Comparison of ENCODE assay signal across 30 mouse cellular contexts in genomic region chr2:148182492-148183052, GRCm38 (mm10).
DNase-seq lines count a peak whose midpoint lies in the region; ATAC-seq and TF ChIP-seq lines count a peak whose summit lies in the region.
"Had no signal": no experiment of that assay in that cellular context is flagged by ENCODE, and none has a peak within 500 bp of the region (broad histone marks: within the 10 kb centered on the region; RNA-seq: fewer than 3 reads in every experiment).

No protein-coding gene starts in this region.

- H3K9me3 ChIP-seq in kidney, embryonic 15.5 days (replicated peaks) = no peaks in the 10 kb centered on the region
- H3K9me3 ChIP-seq in kidney, embryonic 14.5 days (ENCODE audit: control insufficient read depth, low read length) = no peaks in the 10 kb centered on the region
- no peaks in the 10 kb centered on the region for H3K9me3 ChIP-seq in midbrain, embryonic 10.5 days (replicated peaks)
- H3K9me3 ChIP-seq in midbrain, postnatal 0 days (ENCODE audit: low read length) = no peaks in the 10 kb centered on the region
- H3K9me3 ChIP-seq in limb, embryonic 12.5 days = no peaks in the 10 kb centered on the region
- H3K9me3 ChIP-seq: forebrain, embryonic 15.5 days; heart, embryonic 12.5 days; liver, embryonic 12.5 days; megakaryocyte, embryonic 14.5 days; midbrain, embryonic 15.5 days had no signal

- no peak for TF ChIP-seq CTCF in midbrain, postnatal 0 days (IDR thresholded peaks at IDR 0.05)

- H3K4me2 ChIP-seq in kidney, embryonic 15.5 days = no peak overlapping the region
- H3K4me2 ChIP-seq in kidney, embryonic 14.5 days (replicated peaks; ENCODE audit: low read depth, low read length) = no peak overlapping the region
- no peak overlapping the region for H3K4me2 ChIP-seq in midbrain, postnatal 0 days (ENCODE audit: low read depth, low read length, poor library complexity, severe bottlenecking)
- H3K4me2 ChIP-seq in limb, embryonic 12.5 days = no peak overlapping the region
- H3K4me2 ChIP-seq: forebrain, embryonic 15.5 days; heart, embryonic 12.5 days; hindbrain, embryonic 14.5 days; liver, embryonic 12.5 days; midbrain, embryonic 15.5 days had no signal

- H3K36me3 ChIP-seq in kidney, embryonic 15.5 days = no peaks in the 10 kb centered on the region
- H3K36me3 ChIP-seq in kidney, embryonic 14.5 days (ENCODE audit: control insufficient read depth, insufficient read depth, low read length) = no peaks in the 10 kb centered on the region
- no peaks in the 10 kb centered on the region for H3K36me3 ChIP-seq in midbrain, embryonic 10.5 days
- H3K36me3 ChIP-seq in midbrain, postnatal 0 days (ENCODE audit: insufficient read depth, low read length) = no peaks in the 10 kb centered on the region
- no peaks in the 10 kb centered on the region for H3K36me3 ChIP-seq in limb, embryonic 12.5 days
- H3K36me3 ChIP-seq: forebrain, embryonic 15.5 days; heart, embryonic 12.5 days; liver, embryonic 12.5 days; midbrain, embryonic 15.5 days had no signal

- 66% methylated on average over 3 of the region's 3 CpGs for WGBS in kidney, embryonic 15.5 days
- WGBS in kidney, embryonic 14.5 days = 58% methylated on average over 3 of the region's 3 CpGs
- WGBS in midbrain, embryonic 10.5 days = 80% methylated on average over 3 of the region's 3 CpGs
- WGBS in midbrain, postnatal 0 days = 78% methylated on average over 3 of the region's 3 CpGs
- WGBS in limb, embryonic 12.5 days = 37% methylated on average over 3 of the region's 3 CpGs

- 0 out of 2 replicates have a peak, but pooled peaks have one; percentile 43 for ATAC-seq in kidney, embryonic 15.5 days (replicated peaks; ENCODE audit: low FRiP score)
- no peak for ATAC-seq in kidney, embryonic 14.5 days (ENCODE audit: low FRiP score, low TSS enrichment)
- no peak for ATAC-seq in midbrain, postnatal 0 days (ENCODE audit: low FRiP score)
- 0 out of 2 replicates have a peak, but pooled peaks have one; percentile 21 for ATAC-seq in limb, embryonic 12.5 days (ENCODE audit: insufficient number of reproducible peaks, insufficient read depth, low FRiP score, low TSS enrichment, low read depth)
- ATAC-seq: CD4-positive, CD25-positive, alpha-beta regulatory T cell, adult 4 months; forebrain, embryonic 15.5 days; intestine, postnatal 0 days; liver, embryonic 12.5 days; liver, postnatal 0 days; midbrain, embryonic 15.5 days had no signal

- H3K4me3 ChIP-seq in kidney, embryonic 15.5 days (replicated peaks) = no peak overlapping the region
- no peak overlapping the region for H3K4me3 ChIP-seq in kidney, embryonic 14.5 days (ENCODE audit: low read length)
- H3K4me3 ChIP-seq in midbrain, embryonic 10.5 days = no peak overlapping the region
- H3K4me3 ChIP-seq in midbrain, postnatal 0 days (ENCODE audit: low read depth, low read length) = no peak overlapping the region
- no peak overlapping the region for H3K4me3 ChIP-seq in limb, embryonic 12.5 days (replicated peaks)
- H3K4me3 ChIP-seq: forebrain, embryonic 15.5 days; gastrocnemius, adult 2 months; heart, adult 2 months; heart, embryonic 12.5 days; layer of hippocampus, adult 2 months; left cerebral cortex, adult 2 months; liver, embryonic 12.5 days; megakaryocyte, embryonic 14.5 days; midbrain, embryonic 15.5 days had no signal

- DNase-seq in midbrain, embryonic 10.5 days (ENCODE audit: low spot score) = peak; percentile 3
- no peak for DNase-seq in midbrain, postnatal 0 days (ENCODE audit: low spot score)
- DNase-seq in thymus, postnatal 0 days (ENCODE audit: low spot score) = no peak
- no peak for DNase-seq in layer of hippocampus, adult 11-12 months (ENCODE audit: low spot score)
- DNase-seq: adrenal gland, postnatal 14 days; cerebellum, adult 11 months; cerebellum, adult 9-10 months; cerebellum, postnatal 36 days; gastrocnemius, adult 2 months; gastrocnemius, postnatal 36 days; heart, adult 2 months; kidney, adult 9 months; kidney, postnatal 25 days; liver, postnatal 0 days; lung, postnatal 4 days; right cerebral cortex, postnatal 25 days; thymus, postnatal 25 days had no signal

- H3K27ac ChIP-seq in kidney, embryonic 15.5 days = no peak overlapping the region
- H3K27ac ChIP-seq in kidney, embryonic 14.5 days (ENCODE audit: low read depth, low read length) = no peak overlapping the region
- H3K27ac ChIP-seq in midbrain, embryonic 10.5 days (replicated peaks) = no peak overlapping the region
- H3K27ac ChIP-seq in midbrain, postnatal 0 days (ENCODE audit: low read depth, low read length) = no peak overlapping the region
- H3K27ac ChIP-seq in limb, embryonic 12.5 days = no peak overlapping the region
- H3K27ac ChIP-seq: forebrain, embryonic 15.5 days; gastrocnemius, adult 2 months; heart, adult 2 months; hindbrain, embryonic 14.5 days; layer of hippocampus, adult 2 months; left cerebral cortex, adult 2 months; liver, embryonic 12.5 days; midbrain, embryonic 15.5 days had no signal

- H3K27me3 ChIP-seq in kidney, embryonic 15.5 days = no peaks in the 10 kb centered on the region
- H3K27me3 ChIP-seq in kidney, embryonic 14.5 days (ENCODE audit: control insufficient read depth, insufficient read depth, low read length) = no peaks in the 10 kb centered on the region
- H3K27me3 ChIP-seq in midbrain, embryonic 10.5 days (ENCODE audit: low read depth, poor library complexity, severe bottlenecking) = no peaks in the 10 kb centered on the region
- no peaks in the 10 kb centered on the region for H3K27me3 ChIP-seq in midbrain, postnatal 0 days (ENCODE audit: insufficient read depth, low read length)
- no peaks in the 10 kb centered on the region for H3K27me3 ChIP-seq in limb, embryonic 12.5 days
- H3K27me3 ChIP-seq: forebrain, embryonic 15.5 days; liver, embryonic 12.5 days; megakaryocyte, embryonic 14.5 days; midbrain, embryonic 15.5 days had no signal

- H3K4me1 ChIP-seq in kidney, embryonic 15.5 days = no peaks in the 10 kb centered on the region
- no peaks in the 10 kb centered on the region for H3K4me1 ChIP-seq in kidney, embryonic 14.5 days (ENCODE audit: control insufficient read depth, insufficient read depth, low read length)
- H3K4me1 ChIP-seq in midbrain, embryonic 10.5 days = no peaks in the 10 kb centered on the region
- no peaks in the 10 kb centered on the region for H3K4me1 ChIP-seq in midbrain, postnatal 0 days (ENCODE audit: insufficient read depth, low read length)
- H3K4me1 ChIP-seq in limb, embryonic 12.5 days (replicated peaks) = peaks cover 9% of the 10 kb centered on the region; the same call in 1 of the 2 replicates
- H3K4me1 ChIP-seq: forebrain, embryonic 15.5 days; liver, embryonic 12.5 days; midbrain, embryonic 15.5 days had no signal

- H3K9ac ChIP-seq in kidney, embryonic 15.5 days = no peak overlapping the region
- no peak overlapping the region for H3K9ac ChIP-seq in kidney, embryonic 14.5 days (ENCODE audit: low read depth, low read length)
- H3K9ac ChIP-seq in midbrain, postnatal 0 days (replicated peaks; ENCODE audit: low read length, poor library complexity, severe bottlenecking) = no peak overlapping the region
- H3K9ac ChIP-seq in limb, embryonic 12.5 days (replicated peaks) = no peak overlapping the region
- H3K9ac ChIP-seq: forebrain, embryonic 15.5 days; heart, embryonic 12.5 days; hindbrain, embryonic 14.5 days; liver, embryonic 12.5 days; liver, postnatal 0 days; midbrain, embryonic 15.5 days had no signal

Comparison
In these comparisons a context has a peak if more than half of its experiments do, and no peak if none do; other contexts are left out.
1. ATAC-seq: peak in kidney, embryonic 15.5 days (single experiment) and limb, embryonic 12.5 days (single experiment); none in kidney, embryonic 14.5 days (single experiment) and midbrain, postnatal 0 days (single experiment).